Mouse (Mus musculus) bone marrow macrophage, adult 2 months (primary cell): ENCODE measurements around the gene Meig1. TPM values are rescaled to one million over a fixed set of nuclear protein-coding genes. Genes with fewer than 3 reads are reported as not detected.

Experiments
- H3K27ac ChIP-seq: 2 replicates; pipeline ENCODE4 v1.5.1; 2012; ENCODE audit warnings: low read depth, low read length; ENCODE audit not compliant: insufficient read depth
- H3K4me1 ChIP-seq: 2 replicates; pipeline ENCODE4 v1.6.1; 2012; ENCODE audit warnings: low read length; ENCODE audit not compliant: control insufficient read depth, insufficient read depth
- H3K4me3 ChIP-seq: 2 replicates; pipeline ENCODE4 v1.5.1; 2012; ENCODE audit warnings: mild to moderate bottlenecking, low read length, moderate library complexity; ENCODE audit not compliant: insufficient read depth
- CTCF ChIP-seq: IDR thresholded peaks from 2 replicates; pipeline ENCODE4 v1.5.1; 2012; ENCODE audit warnings: low read depth, mild to moderate bottlenecking, low read length, moderate library complexity
- POLR2A ChIP-seq: IDR thresholded peaks from 2 replicates; pipeline ENCODE4 v1.6.1; 2012; ENCODE audit warnings: mild to moderate bottlenecking, low read depth, low read length, borderline replicate concordance
- polyA plus RNA-seq: library from polyadenylated mRNA; stranded (reverse); fragments of >200 nt; gene quantifications from 2 replicates; pipeline ENCODE4 v1.2.4, GENCODE M21; 2012; ENCODE audit not compliant: missing spikeins, insufficient read depth, insufficient read length

The Meig1 gene
- polyA plus RNA-seq, 1 experiment, result 2.4 TPM

DNA sequence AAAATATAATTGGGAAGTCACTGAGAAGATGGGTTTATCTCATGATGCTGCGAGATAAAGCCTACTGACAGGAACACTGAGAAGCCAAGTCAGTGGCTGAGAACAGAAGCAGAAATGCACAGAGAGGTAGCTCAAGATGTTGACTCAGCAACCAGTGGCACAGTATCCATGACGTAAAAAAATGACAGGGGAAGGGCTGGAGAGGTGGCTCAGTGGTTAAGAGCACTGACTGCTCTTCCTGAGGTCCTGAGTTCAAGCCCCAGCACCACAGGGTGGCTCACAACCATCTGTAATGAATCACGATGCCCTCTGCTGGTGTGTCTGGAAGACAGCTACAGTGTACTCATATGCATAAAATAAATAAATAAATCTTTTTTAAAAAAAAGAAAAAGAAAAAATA lies 61.4 kb downstream of the Meig1 start:
- no peak overlapping the region for H3K4me3 ChIP-seq
- TF ChIP-seq POLR2A, result no peak
- TF ChIP-seq CTCF, result no peak
- H3K4me1 ChIP-seq, result peaks cover 16% of the 10 kb centered on the region
- H3K27ac ChIP-seq, result no peak overlapping the region

Other genes with a start within 250 kb of the Meig1 start
- gene Nmt2, start 138.4 kb downstream of the Meig1 start, polyA plus RNA-seq, result 18.3 and 20.6 TPM in 2 replicates
- gene Rpp38, start 90.0 kb downstream of the Meig1 start, polyA plus RNA-seq, result 4.7 and 5.5 TPM in 2 replicates
- not detected in 2 replicates for gene Acbd7, start 86.5 kb downstream of the Meig1 start, polyA plus RNA-seq
- gene Olah, start 25.4 kb downstream of the Meig1 start, polyA plus RNA-seq, result not detected in 2 replicates
- 136 and 140 TPM in 2 replicates for gene Dclre1c, start 1.5 kb upstream of the Meig1 start, polyA plus RNA-seq
- 1.1 and 1.5 TPM in 2 replicates for gene Suv39h2, start 52.4 kb upstream of the Meig1 start, polyA plus RNA-seq
- 2.5 and 2.7 TPM in 2 replicates for gene Gm45902, start 90.1 kb upstream of the Meig1 start, polyA plus RNA-seq
- 43.0 and 44.3 TPM in 2 replicates for gene Hspa14, start 90.2 kb upstream of the Meig1 start, polyA plus RNA-seq
- gene Cdnf, start 90.4 kb upstream of the Meig1 start, polyA plus RNA-seq, result 0.97 and 1.1 TPM in 2 replicates
- gene Fam107b, start 147.8 kb upstream of the Meig1 start, polyA plus RNA-seq, result 38.3 and 39.0 TPM in 2 replicates